Mouse (Mus musculus) embryonic facial prominence, embryonic 12.5 days (tissue): Measurements from ENCODE around the gene Pgs1. TPM values are rescaled to one million over a fixed set of nuclear protein-coding genes. Genes with fewer than 3 reads are reported as not detected.

Experiments
- ATAC-seq: fragments of 200-750 bp; cut with Nextera tagmentation; 2 replicates; pipeline ENCODE4 v1.8.0; 2017; ENCODE audit not compliant: insufficient number of reproducible peaks, insufficient read depth, low FRiP score, low TSS enrichment
- H3K27ac ChIP-seq: fragments of 300-500 bp; sonication (generic); 2 replicates; pipeline ENCODE4 v1.5.1; 2016; ENCODE audit warnings: mild to moderate bottlenecking
- H3K27me3 ChIP-seq: fragments of 300-500 bp; sonication (generic); 2 replicates; pipeline ENCODE4 v1.6.1; 2016; ENCODE audit warnings: mild to moderate bottlenecking, moderate library complexity
- H3K36me3 ChIP-seq: fragments of 300-500 bp; sonication (generic); 2 replicates; pipeline ENCODE4 v1.6.1; 2016; ENCODE audit warnings: mild to moderate bottlenecking
- H3K4me1 ChIP-seq: fragments of 300-500 bp; sonication (generic); 2 replicates; pipeline ENCODE4 v1.6.1; 2016
- H3K4me2 ChIP-seq: fragments of 300-500 bp; sonication (generic); replicated peaks from 2 replicates; pipeline ENCODE4 v1.6.1; 2016; ENCODE audit warnings: mild to moderate bottlenecking, moderate library complexity
- H3K4me3 ChIP-seq: fragments of 300-500 bp; sonication (generic); 2 replicates; pipeline ENCODE4 v1.5.1; 2016; ENCODE audit warnings: mild to moderate bottlenecking
- H3K9ac ChIP-seq: fragments of 300-500 bp; sonication (generic); 2 replicates; pipeline ENCODE4 v1.6.1; 2016; ENCODE audit warnings: mild to moderate bottlenecking, moderate library complexity
- H3K9me3 ChIP-seq: fragments of 300-500 bp; sonication (generic); 2 replicates; pipeline ENCODE4 v1.6.1; 2016; ENCODE audit warnings: mild to moderate bottlenecking, moderate library complexity
- WGBS: fragments of 180-500 bp; shearing (Covaris S2); methylation state at CpG from one replicate; pipeline ENCODE4 v1.1.7; 2016; 5-methylcytosine and 5-hydroxymethylcytosine counted together
- polyA plus RNA-seq: library from polyadenylated mRNA; unstranded; fragments of >200 nt; fragmentation: Nextera tagmentation; extraction: Ambion mirVana; gene quantifications from 2 replicates; pipeline ENCODE4 v1.2.1, GENCODE M21; 2016

Pgs1 gene
- polyA plus RNA-seq, 1 experiment from 2014 or later, result 43.0 TPM

DNA sequence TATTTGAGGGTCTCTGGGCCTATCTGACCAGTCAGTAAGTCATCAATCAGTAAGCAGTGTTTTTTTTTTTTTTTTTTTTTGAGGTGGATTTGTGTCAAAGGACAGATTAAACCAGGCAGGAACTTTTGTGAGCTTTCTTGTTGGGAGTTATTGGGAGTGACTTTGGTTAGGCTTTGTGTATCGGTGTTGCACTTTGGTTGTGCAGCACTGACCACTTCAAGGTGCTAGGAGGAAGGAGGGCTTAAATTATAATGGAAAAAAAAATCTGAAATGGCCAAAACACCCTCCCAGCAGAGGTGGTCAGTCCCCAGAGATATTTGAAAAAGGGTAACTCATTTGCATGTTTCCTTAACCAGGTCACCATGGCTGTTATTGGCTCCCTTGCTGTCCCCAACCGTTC, 11.0 kb downstream of the Pgs1 start:
- no peak for ATAC-seq
- H3K4me1 ChIP-seq, result peaks cover 36% of the 10 kb centered on the region
- no peaks in the 10 kb centered on the region for H3K9me3 ChIP-seq
- 95% methylated on average over 2 of the region's 2 CpGs for WGBS
- no peak overlapping the region for H3K4me3 ChIP-seq
- no peaks in the 10 kb centered on the region for H3K27me3 ChIP-seq
- H3K9ac ChIP-seq, result no peak overlapping the region
- H3K27ac ChIP-seq, result no peak overlapping the region
- peaks cover 29% of the 10 kb centered on the region for H3K36me3 ChIP-seq
- no peak overlapping the region for H3K4me2 ChIP-seq

DNA sequence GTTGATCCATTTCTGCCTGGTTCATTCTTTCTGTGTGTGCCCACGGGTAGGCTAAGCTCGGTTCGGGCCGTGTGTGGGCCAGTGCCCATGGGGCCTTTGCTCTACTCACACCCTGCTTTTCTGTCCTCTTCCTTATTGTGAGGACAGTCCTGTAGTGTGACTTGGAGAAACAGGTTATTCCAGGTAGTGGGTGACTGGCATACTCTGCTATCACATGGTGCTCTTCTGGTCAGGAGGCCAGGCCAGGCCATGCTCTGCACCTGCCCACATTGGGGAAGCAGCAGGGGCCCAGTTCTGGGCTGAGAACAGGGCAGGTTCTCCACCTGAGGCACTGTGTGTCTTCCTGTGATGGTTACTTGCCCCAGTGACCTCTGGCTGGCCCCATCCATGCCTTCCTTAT, 12.3 kb downstream of the Pgs1 start:
- Histone ChIP-seq H3K36me3 (peaks cover 39% of the 10 kb centered on the region), H3K9me3 (no peaks in the 10 kb centered on the region), H3K4me2 (no peak overlapping the region)

DNA sequence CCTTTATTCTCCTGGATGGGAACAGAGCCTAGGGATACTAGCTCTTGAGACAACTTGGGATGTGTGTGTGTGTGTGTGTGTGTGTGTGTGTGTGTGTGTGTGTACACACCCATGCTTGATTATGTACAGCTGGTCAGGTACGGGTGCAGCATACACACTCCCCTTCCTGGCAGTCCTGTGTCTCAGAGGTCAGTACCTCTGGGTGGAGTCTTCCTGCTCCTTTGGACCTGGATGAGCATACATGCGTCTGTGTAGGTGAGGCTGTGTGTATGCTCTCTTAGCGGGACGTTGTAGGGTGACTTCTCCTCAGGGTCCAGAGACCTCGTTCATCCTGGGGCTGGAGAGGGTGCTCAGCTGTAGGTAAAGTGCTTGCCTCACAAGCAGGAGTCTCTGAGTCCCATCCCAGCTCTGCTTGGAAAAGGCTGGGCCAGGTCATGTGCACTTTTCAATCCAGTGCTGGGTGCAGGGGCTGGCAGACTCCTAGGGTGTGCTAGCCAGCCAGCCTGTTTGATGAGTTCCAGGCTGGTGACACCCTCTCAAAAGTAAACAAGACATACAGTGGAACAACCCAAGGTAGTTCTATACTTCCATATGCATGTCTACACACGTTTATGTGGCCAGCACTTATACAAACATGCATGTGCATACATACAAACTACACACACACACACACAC, 13.3 kb downstream of the Pgs1 start:
- peaks cover 18% of the 10 kb centered on the region for H3K4me1 ChIP-seq
- WGBS, result 85% methylated on average over 6 of the region's 6 CpGs
- no peak overlapping the region for H3K4me3 ChIP-seq
- no peak overlapping the region for H3K9ac ChIP-seq
- H3K27me3 ChIP-seq, result no peaks in the 10 kb centered on the region
- H3K4me2 ChIP-seq, result no peak overlapping the region
- H3K9me3 ChIP-seq, result no peaks in the 10 kb centered on the region
- peaks cover 49% of the 10 kb centered on the region for H3K36me3 ChIP-seq
- H3K27ac ChIP-seq, result no peak overlapping the region; the same call in 1 of the 2 replicates
- ATAC-seq, result no peak

More for the DNA sequence above, 12.3 kb downstream of the Pgs1 start:
- peaks cover 26% of the 10 kb centered on the region for H3K4me1 ChIP-seq
- H3K4me3 ChIP-seq, result no peak overlapping the region
- no peak overlapping the region for H3K27ac ChIP-seq
- 94% methylated on average over 4 of the region's 4 CpGs for WGBS
- no peak overlapping the region for H3K9ac ChIP-seq
- H3K27me3 ChIP-seq, result no peaks in the 10 kb centered on the region
- ATAC-seq, result no peak

DNA sequence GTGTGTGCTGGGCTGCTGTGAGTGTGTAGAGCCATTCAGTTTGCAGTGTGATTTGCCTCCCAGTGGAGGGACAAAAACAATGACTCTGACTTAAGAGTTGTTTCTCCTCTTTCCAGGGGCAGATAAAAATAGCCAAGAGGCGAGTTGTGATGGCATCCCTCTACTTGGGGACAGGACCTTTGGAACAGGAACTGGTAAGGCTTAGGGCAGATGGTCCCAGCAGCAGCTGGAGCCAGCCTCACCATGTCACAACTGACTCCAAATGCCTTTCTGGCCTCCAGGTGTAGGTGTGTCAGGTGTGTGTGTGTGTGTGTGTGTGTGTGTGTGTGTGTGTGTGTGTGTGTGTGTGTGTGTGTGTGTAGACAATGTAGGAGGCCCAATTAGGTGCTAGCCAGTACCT, 14.0 kb downstream of the Pgs1 start:
- Histone ChIP-seq H3K27me3 (no peaks in the 10 kb centered on the region), H3K9ac (no peak overlapping the region), H3K4me3 (no peak overlapping the region), H3K27ac (no peak overlapping the region), H3K4me2 (no peak overlapping the region), H3K9me3 (no peaks in the 10 kb centered on the region), H3K4me1 (peaks cover 11% of the 10 kb centered on the region), H3K36me3 (peaks cover 56% of the 10 kb centered on the region)
- ATAC-seq, result no peak
- 57% methylated on average over 1 of the region's 1 CpGs for WGBS

DNA sequence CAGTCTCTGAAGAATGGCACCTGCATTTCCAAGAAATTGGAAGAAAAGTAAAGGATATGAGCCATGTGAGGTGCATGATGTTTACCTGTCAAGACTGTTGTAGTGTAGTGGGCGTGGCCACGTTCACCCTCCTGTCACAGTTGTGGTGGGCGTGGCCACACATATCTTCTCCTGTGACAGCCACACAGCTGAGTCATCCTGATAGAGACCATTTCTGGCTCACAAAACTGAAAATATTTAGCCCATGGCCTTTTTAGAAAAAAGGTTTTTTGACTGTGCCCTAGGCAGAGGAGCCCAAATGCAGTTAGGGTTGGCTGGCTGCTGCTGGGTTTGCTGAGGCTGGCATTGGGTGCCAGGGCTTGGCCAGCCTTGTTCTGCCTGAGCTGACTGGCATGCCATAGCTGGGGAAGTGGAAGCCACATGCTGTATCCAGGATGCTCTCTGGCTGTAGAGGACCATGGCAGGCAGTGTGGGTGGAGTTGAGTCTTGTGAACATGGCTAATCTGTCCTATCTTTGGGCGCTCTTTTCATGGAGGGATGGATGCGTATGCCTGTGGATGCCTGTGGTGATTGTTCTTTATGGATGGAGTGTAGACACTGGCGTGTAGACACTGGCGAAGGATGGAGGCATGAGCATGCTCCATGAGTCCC, 14.6 kb downstream of the Pgs1 start:
- H3K4me2 ChIP-seq, result no peak overlapping the region
- peaks cover 62% of the 10 kb centered on the region for H3K36me3 ChIP-seq
- no peaks in the 10 kb centered on the region for H3K9me3 ChIP-seq
- no peaks in the 10 kb centered on the region for H3K27me3 ChIP-seq
- no peak for ATAC-seq
- H3K4me1 ChIP-seq, result peaks cover 5% of the 10 kb centered on the region; the same call in 1 of the 2 replicates
- no peak overlapping the region for H3K4me3 ChIP-seq
- no peak overlapping the region for H3K9ac ChIP-seq
- H3K27ac ChIP-seq, result no peak overlapping the region
- 94% methylated on average over 7 of the region's 7 CpGs for WGBS

DNA sequence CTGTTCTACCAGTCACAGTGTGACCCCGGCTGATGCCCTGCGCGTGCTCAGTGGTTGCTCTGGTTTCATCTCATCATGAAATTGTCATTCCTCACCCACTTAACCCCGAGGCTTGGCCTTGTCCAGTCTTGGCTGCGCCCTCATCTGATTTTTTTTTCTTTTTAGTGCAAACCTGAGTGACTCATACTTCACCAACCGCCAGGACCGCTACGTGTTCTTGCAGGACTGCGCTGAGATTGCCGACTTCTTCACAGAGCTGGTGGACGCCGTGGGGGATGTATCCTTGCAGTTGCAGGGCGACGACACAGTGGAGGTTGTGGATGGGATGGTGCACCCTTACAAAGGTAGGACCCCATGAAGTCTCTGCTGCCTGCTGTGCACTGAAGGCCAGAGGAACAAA, 17.1 kb downstream of the Pgs1 start:
- H3K4me1 ChIP-seq, result peaks cover 10% of the 10 kb centered on the region
- H3K4me3 ChIP-seq, result no peak overlapping the region
- H3K27me3 ChIP-seq, result no peaks in the 10 kb centered on the region
- H3K9me3 ChIP-seq, result no peaks in the 10 kb centered on the region
- H3K9ac ChIP-seq, result no peak overlapping the region
- WGBS, result 95% methylated on average over 14 of the region's 14 CpGs
- no peak overlapping the region for H3K4me2 ChIP-seq
- ATAC-seq, result no peak
- H3K36me3 ChIP-seq, result peaks cover 74% of the 10 kb centered on the region
- H3K27ac ChIP-seq, result no peak overlapping the region

DNA sequence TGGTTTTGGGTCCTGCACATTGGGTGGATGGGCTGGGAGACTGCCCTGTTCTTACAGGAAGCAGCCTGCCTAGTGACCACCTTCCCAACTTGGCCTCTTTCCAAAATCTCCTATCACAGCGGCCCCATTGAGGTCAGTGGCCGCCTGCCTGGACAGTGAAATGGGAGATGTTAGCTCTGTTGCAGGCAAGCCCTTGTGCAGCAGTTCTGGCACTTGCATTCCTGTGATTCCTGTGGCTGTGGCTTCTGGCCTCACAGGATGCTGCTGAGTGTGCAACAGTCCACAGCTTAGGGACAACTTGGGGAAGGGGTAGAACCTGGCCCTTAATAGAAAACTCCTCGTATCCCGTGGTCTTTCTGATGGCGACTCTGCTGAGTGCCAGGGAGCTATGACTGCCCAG, 17.6 kb downstream of the Pgs1 start:
- ATAC-seq, result no peak
- peaks cover 74% of the 10 kb centered on the region for H3K36me3 ChIP-seq
- no peaks in the 10 kb centered on the region for H3K9me3 ChIP-seq
- no peak overlapping the region for H3K4me3 ChIP-seq
- peaks cover 10% of the 10 kb centered on the region for H3K4me1 ChIP-seq
- no peak overlapping the region for H3K4me2 ChIP-seq
- no peak overlapping the region for H3K9ac ChIP-seq
- H3K27ac ChIP-seq, result no peak overlapping the region
- H3K27me3 ChIP-seq, result no peaks in the 10 kb centered on the region
- WGBS, result 72% methylated on average over 5 of the region's 5 CpGs

DNA sequence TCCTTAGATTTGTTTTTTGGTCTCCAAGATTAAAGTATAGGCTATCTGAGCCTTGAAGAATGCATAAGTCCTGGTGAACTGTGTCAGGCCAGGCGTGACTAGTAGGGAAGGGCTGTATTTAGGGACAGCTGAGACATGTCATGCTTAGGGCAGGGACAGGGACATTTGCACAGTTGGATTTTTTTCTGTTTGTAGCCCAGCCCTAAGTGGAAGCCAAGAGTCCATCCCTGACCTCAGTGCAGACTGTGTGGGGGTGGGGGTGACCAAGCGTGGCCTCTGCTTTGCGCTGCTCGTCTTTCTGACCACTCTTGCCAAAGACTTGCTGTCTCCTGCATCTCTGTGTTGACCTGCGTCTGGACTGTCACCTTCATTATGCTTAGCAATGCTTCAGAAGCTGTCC, 18.1 kb downstream of the Pgs1 start:
- Histone ChIP-seq H3K9ac (no peak overlapping the region), H3K36me3 (peaks cover 71% of the 10 kb centered on the region), H3K27ac (no peak overlapping the region), H3K27me3 (no peaks in the 10 kb centered on the region), H3K9me3 (no peaks in the 10 kb centered on the region), H3K4me1 (peaks cover 14% of the 10 kb centered on the region), H3K4me3 (no peak overlapping the region), H3K4me2 (no peak overlapping the region)
- WGBS, result 77% methylated on average over 5 of the region's 5 CpGs
- no peak for ATAC-seq

DNA sequence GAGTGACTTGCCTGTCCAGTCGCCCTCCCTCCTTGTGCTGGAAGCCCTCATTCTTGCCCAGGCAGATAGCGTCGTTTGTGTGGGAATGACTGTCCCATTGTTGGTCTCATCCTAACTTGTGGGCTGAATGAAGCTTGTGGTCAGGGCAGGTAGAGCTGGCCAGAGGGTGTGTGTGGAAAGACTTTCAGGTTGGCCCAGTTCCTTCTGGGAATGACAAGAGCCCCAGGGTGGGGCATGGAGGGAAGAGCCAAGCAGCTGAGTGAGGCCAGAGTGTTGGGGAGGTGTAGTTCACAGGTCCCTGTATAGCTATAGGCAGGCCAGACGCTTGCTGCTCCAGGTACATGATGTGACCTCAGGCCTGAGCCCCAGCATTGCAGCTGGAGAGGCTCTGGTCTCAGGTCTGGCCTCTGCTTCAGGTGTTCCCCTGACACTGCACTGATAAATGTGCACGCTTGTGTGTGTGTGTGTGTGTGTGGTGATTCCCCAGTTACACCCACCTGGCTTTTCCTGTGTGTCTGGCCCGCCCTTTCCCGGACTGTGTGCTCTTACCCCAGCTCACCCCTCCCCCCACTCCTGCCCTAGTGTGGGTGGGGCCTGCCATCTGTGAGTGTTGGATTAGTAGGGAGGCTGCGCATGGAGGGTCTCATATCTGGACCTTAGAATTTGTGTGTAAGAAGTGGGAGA, 21.5 kb downstream of the Pgs1 start:
- no peak overlapping the region for H3K4me3 ChIP-seq
- H3K4me2 ChIP-seq, result no peak overlapping the region
- peaks cover 40% of the 10 kb centered on the region for H3K36me3 ChIP-seq
- H3K4me1 ChIP-seq, result peaks cover 21% of the 10 kb centered on the region
- H3K27ac ChIP-seq, result no peak overlapping the region
- 0 out of 2 replicates have a peak, but pooled peaks have one; percentile 16 for ATAC-seq
- H3K27me3 ChIP-seq, result no peaks in the 10 kb centered on the region
- WGBS, result 62% methylated on average over 8 of the region's 8 CpGs
- no peaks in the 10 kb centered on the region for H3K9me3 ChIP-seq
- H3K9ac ChIP-seq, result no peak overlapping the region

DNA sequence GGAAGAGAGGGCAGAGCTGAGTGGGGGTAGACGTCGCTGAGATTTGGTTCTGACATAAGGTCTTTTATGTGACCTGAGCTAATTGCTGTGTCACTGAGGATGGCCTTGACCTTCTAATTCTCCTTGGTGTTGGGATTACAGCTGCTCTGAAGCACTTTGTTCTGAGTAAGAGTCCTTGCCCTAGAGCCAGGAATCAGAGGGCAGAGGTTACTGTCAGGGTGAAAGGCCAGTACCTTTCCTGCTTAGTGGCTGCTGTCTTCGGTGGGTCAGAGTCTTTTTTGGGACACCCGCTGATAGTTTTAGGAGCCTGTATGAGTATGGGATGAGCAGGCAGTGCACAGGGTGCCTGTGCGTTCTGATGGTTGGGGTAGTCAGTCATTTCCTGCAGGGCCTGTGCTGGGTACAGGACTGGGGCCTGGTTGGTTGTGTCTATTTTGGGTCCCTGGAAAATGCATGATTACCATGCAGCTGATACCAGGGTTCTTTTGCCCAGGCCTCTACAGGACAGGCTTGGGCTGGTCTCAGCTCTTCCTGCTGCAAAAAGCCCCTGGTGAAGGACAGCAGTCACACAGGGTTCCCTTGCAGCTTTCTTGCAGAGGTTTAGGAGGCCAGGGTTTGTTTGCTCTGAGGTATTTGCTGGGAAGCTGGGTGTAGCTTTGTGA, 22.2 kb downstream of the Pgs1 start:
- no peak overlapping the region for H3K27ac ChIP-seq
- no peak overlapping the region for H3K9ac ChIP-seq
- peaks cover 21% of the 10 kb centered on the region for H3K4me1 ChIP-seq
- no peaks in the 10 kb centered on the region for H3K27me3 ChIP-seq
- ATAC-seq, result no peak
- H3K9me3 ChIP-seq, result no peaks in the 10 kb centered on the region
- peaks cover 36% of the 10 kb centered on the region for H3K36me3 ChIP-seq
- no peak overlapping the region for H3K4me3 ChIP-seq
- WGBS, result 38% methylated on average over 5 of the region's 5 CpGs
- no peak overlapping the region for H3K4me2 ChIP-seq

DNA sequence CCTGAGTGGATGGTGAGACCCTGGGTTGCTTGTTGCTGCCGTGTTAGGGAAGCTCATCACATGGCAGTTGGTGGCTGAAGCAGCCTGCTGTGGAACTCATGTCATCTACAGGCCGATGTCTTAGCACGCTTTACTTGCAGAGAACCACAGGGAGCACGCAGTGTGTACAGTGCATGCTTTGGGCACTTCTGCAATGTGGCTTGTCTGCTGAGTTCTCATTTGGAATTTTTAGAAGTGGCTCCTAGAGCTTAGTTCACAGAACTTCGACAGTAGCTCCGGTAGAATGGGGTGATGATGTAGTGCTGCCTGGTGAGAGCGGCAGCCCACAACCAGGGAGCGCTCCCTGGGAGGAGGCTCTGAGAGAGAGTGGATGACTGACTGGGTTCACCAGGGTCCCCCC, 22.8 kb downstream of the Pgs1 start:
- H3K36me3 ChIP-seq, result peaks cover 30% of the 10 kb centered on the region
- WGBS, result 77% methylated on average over 8 of the region's 8 CpGs
- H3K9me3 ChIP-seq, result no peaks in the 10 kb centered on the region
- H3K27me3 ChIP-seq, result no peaks in the 10 kb centered on the region
- no peak overlapping the region for H3K4me2 ChIP-seq
- no peak overlapping the region for H3K4me3 ChIP-seq
- no peak overlapping the region for H3K27ac ChIP-seq
- peaks cover 21% of the 10 kb centered on the region for H3K4me1 ChIP-seq
- 0 out of 2 replicates have a peak overlapping the region, but pooled peaks have one; percentile 29 for H3K9ac ChIP-seq
- no peak for ATAC-seq
